Mouse (Mus musculus): ENCODE data around the gene Entpd8. TPM values are rescaled to one million over a fixed set of nuclear protein-coding genes. Genes with fewer than 3 reads are reported as not detected.

Entpd8 gene
- polyA plus RNA-seq, 1 experiment from 2014 or later, result 3.0 TPM

DNA sequence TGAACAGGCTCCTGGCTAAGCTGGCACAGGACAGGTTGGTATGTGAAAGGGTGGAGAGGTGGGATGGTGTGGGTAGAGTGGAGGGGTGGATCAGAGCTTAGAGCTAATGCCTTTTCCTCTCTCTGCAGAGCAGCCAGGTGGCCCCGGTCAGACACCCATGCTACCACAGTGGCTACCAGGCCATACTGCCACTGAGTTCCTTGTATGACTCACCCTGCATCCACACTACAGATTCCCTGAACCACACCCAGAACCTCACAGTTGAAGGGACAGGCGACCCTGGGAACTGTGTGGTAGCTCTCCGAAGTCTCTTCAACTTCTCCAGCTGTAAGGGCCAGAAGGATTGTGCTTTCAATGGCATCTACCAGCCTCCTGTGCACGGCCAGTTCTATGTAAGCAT lies 3.6 kb downstream of the Entpd8 start:
- ATAC-seq (ENCODE audit: low FRiP score, low TSS enrichment), result no peak
- no peak overlapping the region for H3K27ac ChIP-seq (ENCODE audit: low read depth, low read length)
- no peaks in the 10 kb centered on the region for H3K27me3 ChIP-seq (ENCODE audit: control insufficient read depth, insufficient read depth, low read length)
- H3K9ac ChIP-seq (ENCODE audit: low read depth, low read length), result no peak overlapping the region
- H3K9me3 ChIP-seq (ENCODE audit: control insufficient read depth, low read length), result no peaks in the 10 kb centered on the region
- H3K36me3 ChIP-seq (ENCODE audit: control insufficient read depth, insufficient read depth, low read length), result no peaks in the 10 kb centered on the region
- H3K4me1 ChIP-seq (ENCODE audit: control insufficient read depth, insufficient read depth, low read length), result no peaks in the 10 kb centered on the region
- H3K4me2 ChIP-seq (replicated peaks; ENCODE audit: low read depth, low read length), result no peak overlapping the region
- WGBS, result 84% methylated on average over 4 of the region's 4 CpGs
- H3K4me3 ChIP-seq (ENCODE audit: low read length), result no peak overlapping the region

GRCm38 (mm10) chr2:25085571-25085970 lies 5.5 kb downstream of the Entpd8 start:
- Histone ChIP-seq H3K4me2 (replicated peaks; ENCODE audit: low read depth, low read length) (no peak overlapping the region), H3K4me3 (ENCODE audit: low read length) (no peak overlapping the region), H3K9me3 (ENCODE audit: control insufficient read depth, low read length) (no peaks in the 10 kb centered on the region), H3K27me3 (ENCODE audit: control insufficient read depth, insufficient read depth, low read length) (no peaks in the 10 kb centered on the region), H3K27ac (ENCODE audit: low read depth, low read length) (no peak overlapping the region), H3K9ac (ENCODE audit: low read depth, low read length) (no peak overlapping the region), H3K4me1 (ENCODE audit: control insufficient read depth, insufficient read depth, low read length) (no peaks in the 10 kb centered on the region), H3K36me3 (ENCODE audit: control insufficient read depth, insufficient read depth, low read length) (no peaks in the 10 kb centered on the region)
- 91% methylated on average over 5 of the region's 5 CpGs for WGBS
- no peak for ATAC-seq (ENCODE audit: low FRiP score, low TSS enrichment)

DNA sequence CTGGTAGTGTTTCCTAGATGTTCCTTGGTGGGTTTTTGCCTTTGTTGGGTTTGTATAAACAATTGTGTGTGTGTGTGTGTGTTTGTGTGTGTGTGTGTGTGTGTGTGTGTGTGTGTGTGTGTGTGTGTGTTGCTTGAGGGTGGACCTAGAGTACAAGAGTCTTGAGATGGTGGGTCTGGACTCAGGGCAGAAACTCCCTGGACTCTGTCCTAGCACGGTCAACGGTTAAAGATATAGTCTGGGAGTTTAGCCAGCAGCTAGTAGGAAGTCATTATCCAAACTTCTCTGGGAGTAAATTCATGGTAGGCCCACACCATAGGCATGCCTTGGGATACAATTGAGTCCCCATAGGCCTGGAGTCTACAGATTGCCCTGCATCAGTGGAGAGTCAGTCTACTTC lies 7.7 kb downstream of the Entpd8 start:
- Histone ChIP-seq H3K9me3 (ENCODE audit: control insufficient read depth, low read length) (no peaks in the 10 kb centered on the region), H3K27ac (ENCODE audit: low read depth, low read length) (no peak overlapping the region), H3K4me1 (ENCODE audit: control insufficient read depth, insufficient read depth, low read length) (no peaks in the 10 kb centered on the region), H3K4me2 (replicated peaks; ENCODE audit: low read depth, low read length) (no peak overlapping the region), H3K4me3 (ENCODE audit: low read length) (no peak overlapping the region), H3K9ac (ENCODE audit: low read depth, low read length) (no peak overlapping the region), H3K27me3 (ENCODE audit: control insufficient read depth, insufficient read depth, low read length) (no peaks in the 10 kb centered on the region), H3K36me3 (ENCODE audit: control insufficient read depth, insufficient read depth, low read length) (no peaks in the 10 kb centered on the region)
- 80% methylated on average over 2 of the region's 2 CpGs for WGBS
- ATAC-seq (ENCODE audit: low FRiP score, low TSS enrichment), result no peak

GRCm38 (mm10) chr2:25088636-25089035 lies 8.5 kb downstream of the Entpd8 start:
- H3K9ac ChIP-seq (ENCODE audit: low read depth, low read length), result no peak overlapping the region
- H3K27ac ChIP-seq (ENCODE audit: low read depth, low read length), result no peak overlapping the region
- no peaks in the 10 kb centered on the region for H3K27me3 ChIP-seq (ENCODE audit: control insufficient read depth, insufficient read depth, low read length)
- H3K9me3 ChIP-seq (ENCODE audit: control insufficient read depth, low read length), result no peaks in the 10 kb centered on the region
- H3K4me3 ChIP-seq (ENCODE audit: low read length), result no peak overlapping the region
- H3K4me2 ChIP-seq (replicated peaks; ENCODE audit: low read depth, low read length), result no peak overlapping the region
- no peaks in the 10 kb centered on the region for H3K4me1 ChIP-seq (ENCODE audit: control insufficient read depth, insufficient read depth, low read length)
- WGBS, result 86% methylated on average over 3 of the region's 3 CpGs
- H3K36me3 ChIP-seq (ENCODE audit: control insufficient read depth, insufficient read depth, low read length), result no peaks in the 10 kb centered on the region
- ATAC-seq (ENCODE audit: low FRiP score, low TSS enrichment), result no peak

DNA sequence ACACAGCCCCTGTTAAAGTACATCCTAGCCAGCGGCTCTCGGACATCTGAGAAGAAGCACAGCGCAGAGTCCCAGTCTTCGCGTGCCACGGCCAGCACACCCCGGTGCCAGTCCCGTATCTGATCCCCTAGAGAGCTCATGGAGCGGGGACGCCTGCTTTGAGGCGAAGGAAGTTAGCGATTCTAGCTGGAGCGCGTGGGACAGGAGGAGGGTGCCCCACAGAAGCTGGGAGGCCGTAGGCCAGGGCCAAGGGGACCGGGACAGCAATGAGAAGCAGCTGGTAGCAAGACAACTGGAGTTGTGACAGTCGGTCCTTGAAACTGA lies 14.6 kb downstream of the Entpd8 start:
- Histone ChIP-seq H3K27me3 (ENCODE audit: control insufficient read depth, insufficient read depth, low read length) (no peaks in the 10 kb centered on the region), H3K27ac (ENCODE audit: low read depth, low read length) (no peak overlapping the region), H3K9ac (ENCODE audit: low read depth, low read length) (no peak overlapping the region), H3K9me3 (ENCODE audit: control insufficient read depth, low read length) (no peaks in the 10 kb centered on the region), H3K36me3 (ENCODE audit: control insufficient read depth, insufficient read depth, low read length) (no peaks in the 10 kb centered on the region), H3K4me3 (ENCODE audit: low read length) (peak overlapping the region; percentile 14; the same call in 1 of the 2 replicates), H3K4me2 (replicated peaks; ENCODE audit: low read depth, low read length) (peak overlapping the region; percentile 38), H3K4me1 (ENCODE audit: control insufficient read depth, insufficient read depth, low read length) (no peaks in the 10 kb centered on the region)
- WGBS, result 22% methylated on average over 17 of the region's 17 CpGs
- ATAC-seq (ENCODE audit: low FRiP score, low TSS enrichment), result no peak; the same call in 1 of the 2 replicates

- Histone ChIP-seq H3K4me1 (ENCODE audit: control insufficient read depth, insufficient read depth, low read length) (no peaks in the 10 kb centered on the region), H3K27ac (ENCODE audit: low read depth, low read length) (no peak within 1 kb of the TSS), H3K9ac (ENCODE audit: low read depth, low read length) (no peak within 1 kb of the TSS; the same call in 1 of the 2 replicates), H3K4me2 (replicated peaks; ENCODE audit: low read depth, low read length) (peak within 1 kb of the TSS; percentile 38), H3K36me3 (ENCODE audit: control insufficient read depth, insufficient read depth, low read length) (no peaks in the 10 kb centered on the region), H3K4me3 (ENCODE audit: low read length) (peak within 1 kb of the TSS; percentile 14; the same call in 1 of the 2 replicates), H3K27me3 (ENCODE audit: control insufficient read depth, insufficient read depth, low read length) (no peaks in the 10 kb centered on the region), H3K9me3 (ENCODE audit: control insufficient read depth, low read length) (no peaks in the 10 kb centered on the region)
- 43% methylated on average over 28 of the region's 28 CpGs for WGBS
- peak; percentile 88 for ATAC-seq (ENCODE audit: low FRiP score, low TSS enrichment)
Observed at GRCm38 (mm10) chr2:25095109-25095850, 15.2 kb downstream of the Entpd8 start, which contains the start of gene Noxa1. TSS of gene Noxa1 (minus strand) at chr2:25095149.

- ATAC-seq (ENCODE audit: low FRiP score, low TSS enrichment), result no peak
- H3K4me3 ChIP-seq (ENCODE audit: low read length), result no peak overlapping the region
- no peaks in the 10 kb centered on the region for H3K4me1 ChIP-seq (ENCODE audit: control insufficient read depth, insufficient read depth, low read length)
- H3K27ac ChIP-seq (ENCODE audit: low read depth, low read length), result no peak overlapping the region
- no peaks in the 10 kb centered on the region for H3K36me3 ChIP-seq (ENCODE audit: control insufficient read depth, insufficient read depth, low read length)
- WGBS, result 79% methylated on average over 3 of the region's 3 CpGs
- no peaks in the 10 kb centered on the region for H3K9me3 ChIP-seq (ENCODE audit: control insufficient read depth, low read length)
- no peak overlapping the region for H3K9ac ChIP-seq (ENCODE audit: low read depth, low read length)
- H3K4me2 ChIP-seq (replicated peaks; ENCODE audit: low read depth, low read length), result no peak overlapping the region
- H3K27me3 ChIP-seq (ENCODE audit: control insufficient read depth, insufficient read depth, low read length), result no peaks in the 10 kb centered on the region
Observed at GRCm38 (mm10) chr2:25098005-25098615, 18.0 kb downstream of the Entpd8 start.

DNA sequence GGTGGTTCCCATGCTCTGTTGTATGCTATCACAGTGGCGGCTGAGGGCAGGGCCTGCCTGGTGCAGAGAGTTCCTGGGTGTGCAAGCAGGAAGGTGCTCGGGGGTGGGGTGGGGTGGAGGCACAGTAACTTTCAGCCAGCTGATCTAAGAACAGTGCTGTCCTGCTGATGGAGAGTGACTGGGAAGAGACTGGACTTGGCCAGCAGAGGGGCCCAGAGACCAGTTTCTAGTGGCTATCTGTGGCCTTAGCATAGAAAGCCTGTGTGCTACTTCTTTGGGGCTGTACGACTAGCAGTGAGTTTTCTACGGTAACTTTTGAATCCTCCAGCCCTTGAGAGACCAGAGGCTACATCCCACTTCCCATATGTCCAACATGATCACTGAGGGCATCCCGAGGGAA lies 18.9 kb downstream of the Entpd8 start:
- Histone ChIP-seq H3K4me1 (ENCODE audit: control insufficient read depth, insufficient read depth, low read length) (no peaks in the 10 kb centered on the region), H3K4me2 (replicated peaks; ENCODE audit: low read depth, low read length) (no peak overlapping the region), H3K36me3 (ENCODE audit: control insufficient read depth, insufficient read depth, low read length) (no peaks in the 10 kb centered on the region), H3K27ac (ENCODE audit: low read depth, low read length) (no peak overlapping the region), H3K27me3 (ENCODE audit: control insufficient read depth, insufficient read depth, low read length) (no peaks in the 10 kb centered on the region), H3K4me3 (ENCODE audit: low read length) (no peak overlapping the region), H3K9me3 (ENCODE audit: control insufficient read depth, low read length) (no peaks in the 10 kb centered on the region), H3K9ac (ENCODE audit: low read depth, low read length) (no peak overlapping the region)
- no peak for ATAC-seq (ENCODE audit: low FRiP score, low TSS enrichment)
- WGBS, result 63% methylated on average over 5 of the region's 5 CpGs

DNA sequence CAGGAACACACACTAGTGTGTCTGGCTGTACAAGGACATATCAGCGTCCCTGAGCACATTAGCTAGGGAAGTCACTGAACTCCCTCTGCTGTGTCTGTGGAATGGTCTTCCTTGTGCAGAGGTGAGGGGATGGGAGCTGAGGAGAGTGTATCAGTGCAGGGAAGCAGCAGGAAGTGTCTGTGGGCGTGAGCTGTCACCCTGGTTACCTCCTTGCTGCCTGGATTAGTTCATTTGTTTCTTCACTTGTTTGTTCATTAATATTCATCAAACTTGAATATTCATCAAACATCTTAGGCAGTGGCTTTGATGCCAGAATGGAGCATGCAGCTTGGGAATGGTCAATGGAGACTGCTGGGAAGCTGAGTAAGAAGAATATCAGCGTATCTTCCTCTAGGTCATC lies 19.6 kb downstream of the Entpd8 start:
- Histone ChIP-seq H3K36me3 (ENCODE audit: control insufficient read depth, insufficient read depth, low read length) (no peaks in the 10 kb centered on the region), H3K4me2 (replicated peaks; ENCODE audit: low read depth, low read length) (no peak overlapping the region), H3K27me3 (ENCODE audit: control insufficient read depth, insufficient read depth, low read length) (no peaks in the 10 kb centered on the region), H3K4me1 (ENCODE audit: control insufficient read depth, insufficient read depth, low read length) (no peaks in the 10 kb centered on the region), H3K9ac (ENCODE audit: low read depth, low read length) (no peak overlapping the region), H3K9me3 (ENCODE audit: control insufficient read depth, low read length) (no peaks in the 10 kb centered on the region), H3K27ac (ENCODE audit: low read depth, low read length) (no peak overlapping the region), H3K4me3 (ENCODE audit: low read length) (no peak overlapping the region)
- ATAC-seq (ENCODE audit: low FRiP score, low TSS enrichment), result no peak
- WGBS, result 80% methylated on average over 3 of the region's 3 CpGs

Data from kidney, embryonic 14.5 days (tissue).